Mouse (Mus musculus) CH12.LX (cell line): Measurements from ENCODE around the gene Acadl. TPM values are rescaled to one million over a fixed set of nuclear protein-coding genes. Genes with fewer than 3 reads are reported as not detected.

ENCODE experiments used
- DNase-seq: peaks from one replicate; pipeline ENCODE4 v3.0.0-alpha.2; 2013; ENCODE audit errors: extremely low read depth
- H3K27ac ChIP-seq: 2 replicates; pipeline ENCODE4 v1.5.1; 2012; ENCODE audit warnings: low read depth, mild to moderate bottlenecking, control low read depth, moderate library complexity; ENCODE audit not compliant: insufficient read depth
- H3K27me3 ChIP-seq: replicated peaks from 2 replicates; pipeline ENCODE3; 2012; ENCODE audit warnings: inconsistent platforms
- H3K36me3 ChIP-seq, 2 experiments: replicated peaks in 1 of 2; 2 replicates each; pipeline versions ENCODE3 to v1.6.1; 2012; ENCODE audit warnings: inconsistent platforms in 1 of 2, low read length in 1 of 2, mild to moderate bottlenecking in 1 of 2, mixed read lengths in 1 of 2, moderate library complexity in 1 of 2; ENCODE audit not compliant: control insufficient read depth in 1 of 2, insufficient read depth in 1 of 2
- H3K4me1 ChIP-seq, 2 experiments: 2 replicates each; pipeline ENCODE4 v1.6.1; 2012; ENCODE audit warnings: inconsistent platforms in 1 of 2, moderate library complexity in 1 of 2; ENCODE audit not compliant: insufficient read depth in 2 of 2, control insufficient read depth in 1 of 2
- H3K4me2 ChIP-seq: 2 replicates; pipeline ENCODE4 v1.6.1; 2012; ENCODE audit warnings: low read depth, mild to moderate bottlenecking, control low read depth; ENCODE audit not compliant: poor library complexity, insufficient read depth, severe bottlenecking
- H3K4me3 ChIP-seq, 3 experiments: fragments of 150-350 bp in 1 of 3; sonication (generic) in 1 of 3; replicated peaks in 1 of 3; 2 replicates each; pipeline versions ENCODE3 to v1.5.1; 2011 to 2012; ENCODE audit warnings: low read depth in 2 of 3, low read length in 2 of 3, mild to moderate bottlenecking in 2 of 3, moderate library complexity in 2 of 3, control low read depth in 1 of 3, improper control_type of control experiment in 1 of 3, inconsistent platforms in 1 of 3, mixed read lengths in 1 of 3; ENCODE audit not compliant: poor library complexity in 1 of 3
- H3K79me2 ChIP-seq: replicated peaks from 2 replicates; pipeline ENCODE4 v1.6.1; 2012; ENCODE audit warnings: mild to moderate bottlenecking, moderate library complexity; ENCODE audit not compliant: control insufficient read depth, poor library complexity, insufficient read depth, severe bottlenecking; ENCODE audit errors: extremely low read depth
- H3K9ac ChIP-seq: 2 replicates; pipeline ENCODE4 v1.6.1; 2012; ENCODE audit warnings: low read depth, mild to moderate bottlenecking, control low read depth, moderate library complexity; ENCODE audit not compliant: insufficient read depth
- H3K9me3 ChIP-seq: replicated peaks from 2 replicates; pipeline ENCODE3; 2012; ENCODE audit warnings: low read length, inconsistent platforms, mixed read lengths
- BHLHE40 ChIP-seq: IDR thresholded peaks from 2 replicates; pipeline ENCODE4 v1.6.1; 2011; ENCODE audit warnings: mild to moderate bottlenecking, low read depth, low read length, improper control_type of control experiment
- CTCF ChIP-seq, 2 experiments: IDR thresholded peaks in 1 of 2; conservative IDR thresholded peaks in 1 of 2; 2 replicates each; pipeline ENCODE4 v1.5.1; 2011 to 2012; ENCODE audit warnings: low read depth in 2 of 2, low read length in 2 of 2, improper control_type of control experiment in 1 of 2, inconsistent platforms in 1 of 2, mild to moderate bottlenecking in 1 of 2, moderate library complexity in 1 of 2
- ETS1 ChIP-seq: conservative IDR thresholded peaks from 2 replicates; pipeline ENCODE4 v1.6.1; 2012; ENCODE audit warnings: low read depth, mild to moderate bottlenecking, inconsistent platforms, low read length, improper control_type of control experiment, moderate library complexity
- GABPA ChIP-seq: IDR thresholded peaks from 2 replicates; pipeline ENCODE4 v1.6.1; 2012; ENCODE audit warnings: low read depth, low read length, improper control_type of control experiment, inconsistent platforms; ENCODE audit not compliant: insufficient replicate concordance
- HCFC1 ChIP-seq: IDR thresholded peaks from 2 replicates; pipeline ENCODE4 v1.6.1; 2012; ENCODE audit warnings: low read depth, mild to moderate bottlenecking, inconsistent platforms, low read length, improper control_type of control experiment
- IRF4 ChIP-seq: IDR thresholded peaks from 2 replicates; pipeline ENCODE4 v1.6.1; 2014; ENCODE audit warnings: low read depth, mild to moderate bottlenecking, inconsistent platforms, low read length, improper control_type of control experiment
- JUND ChIP-seq: conservative IDR thresholded peaks from 2 replicates; pipeline ENCODE4 v1.6.1; 2011; ENCODE audit warnings: low read depth, low read length, improper control_type of control experiment
- KAT2A ChIP-seq: IDR thresholded peaks from 2 replicates; pipeline ENCODE4 v1.6.1; 2012; ENCODE audit warnings: low read length, improper control_type of control experiment, inconsistent platforms; ENCODE audit not compliant: insufficient replicate concordance
- MAX ChIP-seq: IDR thresholded peaks from 2 replicates; pipeline ENCODE4 v1.6.1; 2011; ENCODE audit warnings: low read length, improper control_type of control experiment
- MXI1 ChIP-seq: IDR thresholded peaks from 2 replicates; pipeline ENCODE4 v1.6.1; 2011; ENCODE audit warnings: mild to moderate bottlenecking, low read depth, low read length, improper control_type of control experiment
- NELFE ChIP-seq: IDR thresholded peaks from 2 replicates; pipeline ENCODE4 v1.6.1; 2011; ENCODE audit warnings: low read depth, low read length, improper control_type of control experiment
- NRF1 ChIP-seq: IDR thresholded peaks from 2 replicates; pipeline ENCODE4 v1.6.1; 2014; ENCODE audit warnings: low read depth, mild to moderate bottlenecking, inconsistent platforms, low read length, improper control_type of control experiment, moderate library complexity
- PAX5 ChIP-seq: IDR thresholded peaks from 2 replicates; pipeline ENCODE4 v1.6.1; 2012; ENCODE audit warnings: low read length, inconsistent platforms, mixed read lengths
- RAD21 ChIP-seq: IDR thresholded peaks from 2 replicates; pipeline ENCODE4 v1.6.1; 2011; ENCODE audit warnings: low read depth, mild to moderate bottlenecking, low read length, improper control_type of control experiment, moderate library complexity
- SMC3 ChIP-seq: IDR thresholded peaks from 2 replicates; pipeline ENCODE4 v1.6.1; 2011; ENCODE audit warnings: low read depth, low read length, improper control_type of control experiment
- TCF12 ChIP-seq: IDR thresholded peaks from 2 replicates; pipeline ENCODE4 v1.6.1; 2014; ENCODE audit warnings: low read depth, mild to moderate bottlenecking, inconsistent platforms, low read length, improper control_type of control experiment
- ZKSCAN1 ChIP-seq: IDR thresholded peaks from 2 replicates; pipeline ENCODE4 v1.6.1; 2012; ENCODE audit warnings: low read depth, inconsistent platforms, low read length, improper control_type of control experiment, borderline replicate concordance
- dilution Hi-C: fragments of 300-500 bp; cut with MboI; formaldehyde crosslinking; loops from 2 replicates; pipeline ENCODE4 v1.14.3; 2020; ENCODE audit warnings: low sequenced_read_pairs; ENCODE audit not compliant: extremely low pct_unique_long_range_greater_than_20kb, extremely low pct_ligation_motif_present
- in situ Hi-C: fragments of 300-500 bp; cut with MboI; formaldehyde crosslinking; loops from 3 replicates; pipeline ENCODE4 v1.14.3; 2019; ENCODE audit warnings: low sequenced_read_pairs, low pct_ligation_motif_present, low pct_unique_long_range_greater_than_20kb, mixed read lengths
- polyA plus RNA-seq: library from polyadenylated mRNA; unstranded; fragments of >175 nt; gene quantifications from 2 replicates; pipeline ENCODE4 v1.2.1, GENCODE M21; 2012; ENCODE audit warnings: low read depth; ENCODE audit not compliant: insufficient read length
- total RNA-seq, 2 experiments: library from RNA; depleted of rRNA; stranded (reverse); fragments of 300-350 nt in 1 of 2; fragments of >200 nt in 1 of 2; gene quantifications; 2 replicates each; pipeline ENCODE4 v1.2.3; 2012 to 2014

Acadl gene
- total and polyA plus RNA-seq, 3 experiments = 24.7 to 58.9 (median 26.2) TPM

DNA sequence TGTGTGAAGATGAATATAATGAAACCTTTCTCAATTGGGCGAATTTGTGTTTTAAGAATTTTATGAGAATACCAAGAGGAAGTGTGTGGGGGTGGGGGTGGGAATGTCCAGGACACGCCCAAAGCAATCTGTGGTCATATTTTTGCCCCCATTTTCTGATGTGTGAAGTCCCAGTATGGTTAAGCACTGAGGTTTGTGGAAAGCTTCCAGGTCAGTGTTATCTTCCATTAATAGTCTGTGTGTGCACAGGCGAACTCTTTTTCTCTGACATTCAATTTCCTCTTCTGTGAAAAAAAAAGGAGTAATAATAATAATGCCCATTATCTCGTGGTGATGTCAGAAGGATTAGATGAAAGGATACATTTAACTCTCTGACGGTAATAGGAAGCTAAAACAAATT lies 33.5 kb upstream of the Acadl start:
- no peaks in the 10 kb centered on the region for H3K79me2 ChIP-seq
- no peaks in the 10 kb centered on the region for H3K9me3 ChIP-seq
- peak; percentile 8 for DNase-seq
- no peaks in the 10 kb centered on the region for H3K27me3 ChIP-seq
- peak overlapping the region; percentile 53 for H3K9ac ChIP-seq
- no peak for TF ChIP-seq BHLHE40
- TF ChIP-seq HCFC1 = no peak
- no peak for TF ChIP-seq MAX
- in situ Hi-C loops (loop anchor here (5.0 kb wide), 1 partner anchor 96 kb away; no protein-coding TSS in a partner anchor), dilution Hi-C loops (no loop called here)
- H3K36me3 ChIP-seq = no peaks in the 10 kb centered on the region
- no peak overlapping the region for H3K27ac ChIP-seq
- peak overlapping the region in 1 of 3 experiments; percentile 11 for H3K4me3 ChIP-seq
- H3K4me1 ChIP-seq = peaks cover 4 to 8% of the 10 kb centered on the region in 2 experiments; a peak in 2 of 4 replicates
- peak overlapping the region; percentile 100 for H3K4me2 ChIP-seq

GRCm38 (mm10) chr1:66896125-66896524 lies 33.0 kb upstream of the Acadl start:
- TF ChIP-seq CTCF (conservative IDR thresholded peaks at IDR 0.05 in 1 of 2, IDR thresholded peaks at IDR 0.05 in 1 of 2; ENCODE audit: low read depth in 2 of 2, low read length in 2 of 2) (peak in 1 of 2 experiments; percentile 75; a peak in 2 of 4 replicates), TCF12 (no peak), GABPA (no peak), PAX5 (no peak), NRF1 (no peak), JUND (no peak), SMC3 (peak; percentile 57), ZKSCAN1 (no peak), KAT2A (no peak), IRF4 (0 out of 2 replicates have a peak, but pooled peaks have one; percentile 15), ETS1 (no peak), MXI1 (no peak), MAX (no peak), NELFE (no peak), RAD21 (peak; percentile 78)
- dilution Hi-C loops = no loop called here
- in situ Hi-C loops = loop anchor here (5.0 kb wide), 1 partner anchor 96 kb away; no protein-coding TSS in a partner anchor
- Histone ChIP-seq H3K27ac (no peak overlapping the region), H3K27me3 (no peaks in the 10 kb centered on the region), H3K4me1 (peaks cover 4 to 8% of the 10 kb centered on the region in 2 experiments; a peak in 2 of 4 replicates), H3K79me2 (no peaks in the 10 kb centered on the region), H3K4me2 (peak overlapping the region; percentile 100), H3K9ac (peak overlapping the region; percentile 53), H3K9me3 (no peaks in the 10 kb centered on the region), H3K4me3 (no peak overlapping the region), H3K36me3 (no peaks in the 10 kb centered on the region)
- peak; percentile 39 for DNase-seq
